18 mouse cellular contexts compared by ENCODE assay signal in genomic region chr7:128513512-128513911, GRCm38 (mm10). TPM values are rescaled to one million over a fixed set of nuclear protein-coding genes. Genes with fewer than 3 reads are reported as not detected.
DNase-seq lines count a peak whose midpoint lies in the region; ATAC-seq and TF ChIP-seq lines count a peak whose summit lies in the region.
"Had no signal": no experiment of that assay in that cellular context is flagged by ENCODE, and none has a peak within 500 bp of the region (broad histone marks: within the 10 kb centered on the region; RNA-seq: fewer than 3 reads in every experiment).

No protein-coding gene starts in this region.

- H3K9ac ChIP-seq in hindbrain, embryonic 16.5 days (ENCODE audit: low read depth, low read length) = no peak overlapping the region
- no peak overlapping the region for H3K9ac ChIP-seq in midbrain, embryonic 11.5 days (ENCODE audit: low read length)
- H3K9ac ChIP-seq in midbrain, embryonic 16.5 days (ENCODE audit: low read depth, low read length) = no peak overlapping the region
- no peak overlapping the region for H3K9ac ChIP-seq in limb, embryonic 12.5 days (replicated peaks)
- no peak overlapping the region for H3K9ac ChIP-seq in liver, postnatal 0 days (replicated peaks)
- H3K9ac ChIP-seq: liver, embryonic 13.5 days; lung, embryonic 14.5 days had no signal

- peaks cover 16% of the 10 kb centered on the region for H3K4me1 ChIP-seq in hindbrain, embryonic 10.5 days (replicated peaks)
- no peaks in the 10 kb centered on the region for H3K4me1 ChIP-seq in hindbrain, embryonic 16.5 days (ENCODE audit: control insufficient read depth, insufficient read depth, low read depth, low read length)
- H3K4me1 ChIP-seq in midbrain, embryonic 11.5 days (ENCODE audit: control insufficient read depth, insufficient read depth, low read length) = peaks cover 4% of the 10 kb centered on the region; the same call in 1 of the 2 replicates
- H3K4me1 ChIP-seq in midbrain, embryonic 16.5 days (ENCODE audit: control insufficient read depth, insufficient read depth, low read length) = 0 out of 2 replicates have a peak, but pooled peaks cover 6% of the 10 kb centered on the region
- H3K4me1 ChIP-seq in embryonic facial prominence, embryonic 10.5 days = peaks cover 20% of the 10 kb centered on the region
- H3K4me1 ChIP-seq in limb, embryonic 12.5 days (replicated peaks) = peaks cover 14% of the 10 kb centered on the region
- H3K4me1 ChIP-seq in liver, postnatal 0 days (ENCODE audit: insufficient read depth) = no peaks in the 10 kb centered on the region
- H3K4me1 ChIP-seq: liver, embryonic 13.5 days had no signal

- no peak for TF ChIP-seq CTCF in liver, postnatal 0 days (IDR thresholded peaks at IDR 0.05; ENCODE audit: low read depth)

- intact Hi-C loops in left cerebral cortex, postnatal 10 days (cut with DNase I) = no loop called here

- no peaks in the 10 kb centered on the region for H3K9me3 ChIP-seq in hindbrain, embryonic 10.5 days
- H3K9me3 ChIP-seq in hindbrain, embryonic 16.5 days (ENCODE audit: control insufficient read depth, low read length) = no peaks in the 10 kb centered on the region
- no peaks in the 10 kb centered on the region for H3K9me3 ChIP-seq in midbrain, embryonic 11.5 days (ENCODE audit: control insufficient read depth, low read length)
- H3K9me3 ChIP-seq in midbrain, embryonic 16.5 days (replicated peaks; ENCODE audit: control insufficient read depth, low read length, poor library complexity, severe bottlenecking) = no peaks in the 10 kb centered on the region
- H3K9me3 ChIP-seq in embryonic facial prominence, embryonic 10.5 days = no peaks in the 10 kb centered on the region
- H3K9me3 ChIP-seq in limb, embryonic 12.5 days = no peaks in the 10 kb centered on the region
- no peaks in the 10 kb centered on the region for H3K9me3 ChIP-seq in liver, postnatal 0 days (ENCODE audit: low read length)
- H3K9me3 ChIP-seq: liver, embryonic 13.5 days had no signal

- ATAC-seq in hindbrain, embryonic 16.5 days = no peak
- ATAC-seq in midbrain, embryonic 11.5 days (ENCODE audit: low FRiP score) = no peak
- ATAC-seq in midbrain, embryonic 16.5 days = no peak
- no peak for ATAC-seq in limb, embryonic 12.5 days (ENCODE audit: insufficient number of reproducible peaks, insufficient read depth, low FRiP score, low TSS enrichment, low read depth)
- ATAC-seq in liver, postnatal 0 days = no peak

- H3K27ac ChIP-seq in hindbrain, embryonic 10.5 days = peak overlapping the region; percentile 77
- no peak overlapping the region for H3K27ac ChIP-seq in hindbrain, embryonic 16.5 days (ENCODE audit: low read depth, low read length)
- H3K27ac ChIP-seq in midbrain, embryonic 11.5 days (ENCODE audit: low read depth, low read length) = no peak overlapping the region
- H3K27ac ChIP-seq in midbrain, embryonic 16.5 days (ENCODE audit: low read length) = no peak overlapping the region
- H3K27ac ChIP-seq in embryonic facial prominence, embryonic 10.5 days (replicated peaks) = peak overlapping the region; percentile 7; the same call in 1 of the 2 replicates
- 0 out of 2 replicates have a peak overlapping the region, but pooled peaks have one; percentile 41 for H3K27ac ChIP-seq in limb, embryonic 12.5 days
- H3K27ac ChIP-seq in liver, postnatal 0 days (ENCODE audit: low read depth) = no peak overlapping the region
- H3K27ac ChIP-seq: heart, adult 2 months; liver, embryonic 13.5 days had no signal

- peaks cover 6% of the 10 kb centered on the region; the same call in 1 of the 2 replicates for H3K27me3 ChIP-seq in hindbrain, embryonic 10.5 days (ENCODE audit: insufficient read depth, poor library complexity, severe bottlenecking)
- no peaks in the 10 kb centered on the region for H3K27me3 ChIP-seq in hindbrain, embryonic 16.5 days (replicated peaks; ENCODE audit: control insufficient read depth, insufficient read depth, low read length)
- no peaks in the 10 kb centered on the region for H3K27me3 ChIP-seq in midbrain, embryonic 11.5 days (ENCODE audit: control insufficient read depth, insufficient read depth, low read length)
- H3K27me3 ChIP-seq in midbrain, embryonic 16.5 days (ENCODE audit: control insufficient read depth, insufficient read depth, low read depth, low read length) = no peaks in the 10 kb centered on the region
- peaks cover 3% of the 10 kb centered on the region; the same call in 1 of the 2 replicates for H3K27me3 ChIP-seq in embryonic facial prominence, embryonic 10.5 days (replicated peaks; ENCODE audit: low read depth, poor library complexity, severe bottlenecking)
- H3K27me3 ChIP-seq in limb, embryonic 12.5 days = no peaks in the 10 kb centered on the region
- no peaks in the 10 kb centered on the region for H3K27me3 ChIP-seq in liver, postnatal 0 days (ENCODE audit: insufficient read depth, low read length)

- peak overlapping the region; percentile 10 for H3K4me3 ChIP-seq in hindbrain, embryonic 10.5 days
- H3K4me3 ChIP-seq in hindbrain, embryonic 16.5 days (ENCODE audit: low read length) = no peak overlapping the region
- H3K4me3 ChIP-seq in midbrain, embryonic 11.5 days (ENCODE audit: low read depth, low read length) = no peak overlapping the region
- H3K4me3 ChIP-seq in midbrain, embryonic 16.5 days (ENCODE audit: low read depth, low read length) = no peak overlapping the region
- H3K4me3 ChIP-seq in embryonic facial prominence, embryonic 10.5 days = peak overlapping the region; percentile 21; the same call in 1 of the 2 replicates
- no peak overlapping the region for H3K4me3 ChIP-seq in limb, embryonic 12.5 days (replicated peaks)
- H3K4me3 ChIP-seq in liver, postnatal 0 days (ENCODE audit: low read depth, low read length) = no peak overlapping the region
- H3K4me3 ChIP-seq: heart, adult 2 months; liver, embryonic 13.5 days had no signal

- no peak overlapping the region for H3K4me2 ChIP-seq in hindbrain, embryonic 16.5 days (ENCODE audit: low read length)
- H3K4me2 ChIP-seq in midbrain, embryonic 11.5 days = no peak overlapping the region
- H3K4me2 ChIP-seq in midbrain, embryonic 16.5 days (ENCODE audit: low read length) = no peak overlapping the region
- peak overlapping the region; percentile 26 for H3K4me2 ChIP-seq in limb, embryonic 12.5 days
- H3K4me2 ChIP-seq in liver, postnatal 0 days (ENCODE audit: low read depth, low read length) = no peak overlapping the region
- H3K4me2 ChIP-seq: liver, embryonic 13.5 days; lung, embryonic 14.5 days had no signal

- DNase-seq in hindbrain, embryonic 10.5 days (ENCODE audit: low spot score) = no peak
- peak; percentile 79 for DNase-seq in midbrain, embryonic 11.5 days (ENCODE audit: low spot score, missing footprints)
- DNase-seq in embryonic facial prominence, embryonic 10.5 days (ENCODE audit: low spot score) = no peak
- DNase-seq in left cerebral cortex, postnatal 10 days (ENCODE audit: extremely low spot score in 1 of 2, low spot score in 2 of 2) = no peak
- DNase-seq in liver, postnatal 0 days = no peak
- DNase-seq: adrenal gland, postnatal 36 days; cerebellum, adult 9-11 months; gastrocnemius, postnatal 25 days; heart, adult 2 months; kidney, adult 11 months; kidney, postnatal 10 days; liver, embryonic 13.5 days; lung, embryonic 14.5 days; thymus, adult 2 months; thymus, postnatal 4 days had no signal

- no peak for TF ChIP-seq EP300 in liver, postnatal 0 days (IDR thresholded peaks at IDR 0.05; ENCODE audit: low read depth)

- no peaks in the 10 kb centered on the region for H3K36me3 ChIP-seq in hindbrain, embryonic 10.5 days
- no peaks in the 10 kb centered on the region for H3K36me3 ChIP-seq in hindbrain, embryonic 16.5 days (ENCODE audit: control insufficient read depth, insufficient read depth, low read length)
- H3K36me3 ChIP-seq in midbrain, embryonic 11.5 days (ENCODE audit: control insufficient read depth, insufficient read depth, low read length) = no peaks in the 10 kb centered on the region
- no peaks in the 10 kb centered on the region for H3K36me3 ChIP-seq in midbrain, embryonic 16.5 days (ENCODE audit: control insufficient read depth, insufficient read depth, low read length)
- H3K36me3 ChIP-seq in embryonic facial prominence, embryonic 10.5 days (replicated peaks) = no peaks in the 10 kb centered on the region
- H3K36me3 ChIP-seq in limb, embryonic 12.5 days = no peaks in the 10 kb centered on the region
- no peaks in the 10 kb centered on the region for H3K36me3 ChIP-seq in liver, postnatal 0 days (replicated peaks; ENCODE audit: insufficient read depth, low read length)
- H3K36me3 ChIP-seq: liver, embryonic 13.5 days had no signal

- WGBS in hindbrain, embryonic 10.5 days = 39% methylated on average over 7 of the region's 7 CpGs
- 22% methylated on average over 7 of the region's 7 CpGs for WGBS in hindbrain, embryonic 16.5 days
- 40% methylated on average over 7 of the region's 7 CpGs for WGBS in midbrain, embryonic 11.5 days
- 23% methylated on average over 7 of the region's 7 CpGs for WGBS in midbrain, embryonic 16.5 days
- WGBS in embryonic facial prominence, embryonic 10.5 days = 41% methylated on average over 7 of the region's 7 CpGs
- 35% methylated on average over 7 of the region's 7 CpGs for WGBS in limb, embryonic 12.5 days
- WGBS in liver, postnatal 0 days (ENCODE audit: insufficient replicate concordance) = 67% methylated on average over 7 of the region's 7 CpGs

RNA-seq across cellular contexts. Expression of gene Bag3, which starts 9.9 kb away (rescaled TPM):
- polyA plus RNA-seq in hindbrain, embryonic 10.5 days (2016; fragmentation: Nextera tagmentation; extraction: Ambion mirVana) = 7.2 and 7.8 TPM in 2 replicates
- polyA plus RNA-seq in hindbrain, embryonic 16.5 days (2015; fragmentation: Nextera tagmentation; extraction: Ambion mirVana) = 2.7 and 3.8 TPM in 2 replicates
- polyA plus RNA-seq in midbrain, embryonic 11.5 days (2014; fragmentation: Nextera tagmentation; extraction: Ambion mirVana) = 3.0 and 4.3 TPM in 2 replicates
- 1.9 and 2.8 TPM in 2 replicates for polyA plus RNA-seq in midbrain, embryonic 16.5 days (2015; fragmentation: Nextera tagmentation; extraction: Ambion mirVana)
- polyA plus RNA-seq in embryonic facial prominence, embryonic 10.5 days (2016; fragmentation: Nextera tagmentation; extraction: Ambion mirVana) = 11.2 and 11.5 TPM in 2 replicates
- polyA plus RNA-seq in limb, embryonic 12.5 days (2016; fragmentation: Nextera tagmentation; extraction: Ambion mirVana) = 8.7 and 9.2 TPM in 2 replicates
- 1 to 10 TPM; 4.6 to 4.9 TPM for total RNA-seq in left cerebral cortex, postnatal 10 days (2021)
- 3.6 and 3.7 TPM in 2 replicates for polyA plus RNA-seq in liver, postnatal 0 days (2015; fragmentation: Nextera tagmentation; extraction: Ambion mirVana)

RNA-seq across cellular contexts. Expression of gene Tial1, which starts 52.0 kb away (rescaled TPM):
- 22.4 and 26.0 TPM in 2 replicates for polyA plus RNA-seq in hindbrain, embryonic 10.5 days (2016; fragmentation: Nextera tagmentation; extraction: Ambion mirVana)
- polyA plus RNA-seq in hindbrain, embryonic 16.5 days (2015; fragmentation: Nextera tagmentation; extraction: Ambion mirVana) = 24.0 and 24.2 TPM in 2 replicates
- 43.9 and 46.6 TPM in 2 replicates for polyA plus RNA-seq in midbrain, embryonic 11.5 days (2014; fragmentation: Nextera tagmentation; extraction: Ambion mirVana)
- polyA plus RNA-seq in midbrain, embryonic 16.5 days (2015; fragmentation: Nextera tagmentation; extraction: Ambion mirVana) = 29.5 and 33.7 TPM in 2 replicates
- polyA plus RNA-seq in embryonic facial prominence, embryonic 10.5 days (2016; fragmentation: Nextera tagmentation; extraction: Ambion mirVana) = 25.3 and 27.0 TPM in 2 replicates
- 35.5 and 36.0 TPM in 2 replicates for polyA plus RNA-seq in limb, embryonic 12.5 days (2016; fragmentation: Nextera tagmentation; extraction: Ambion mirVana)
- 100 to 1,000 TPM; 104 to 106 TPM for total RNA-seq in left cerebral cortex, postnatal 10 days (2021)
- 10.2 and 11.5 TPM in 2 replicates for polyA plus RNA-seq in liver, postnatal 0 days (2015; fragmentation: Nextera tagmentation; extraction: Ambion mirVana)

Comparison
In these comparisons a context has a peak if more than half of its experiments do, and no peak if none do; other contexts are left out.
1. H3K27ac ChIP-seq: peak in hindbrain, embryonic 10.5 days (single experiment), embryonic facial prominence, embryonic 10.5 days (single experiment) and limb, embryonic 12.5 days (single experiment); none in hindbrain, embryonic 16.5 days (single experiment), midbrain, embryonic 11.5 days (single experiment), midbrain, embryonic 16.5 days (single experiment) and liver, postnatal 0 days (single experiment).
2. H3K4me3 ChIP-seq: peak in hindbrain, embryonic 10.5 days (single experiment) and embryonic facial prominence, embryonic 10.5 days (single experiment); none in hindbrain, embryonic 16.5 days (single experiment), midbrain, embryonic 11.5 days (single experiment), midbrain, embryonic 16.5 days (single experiment), limb, embryonic 12.5 days (single experiment) and liver, postnatal 0 days (single experiment).